Mouse (Mus musculus): ENCODE results near the gene Ccar1.

- no peak for TF ChIP-seq CTCF (IDR thresholded peaks at IDR 0.05; ENCODE audit: extremely low read depth, insufficient read length, insufficient replicate concordance, low read depth, low read length)
- no peak for TF ChIP-seq POLR2A (IDR thresholded peaks at IDR 0.05; ENCODE audit: low read depth, low read length)
These were observed 40.7 kb upstream of the Ccar1 start for GRCm38 (mm10) chr10:62832783-62833182.

Measured in small intestine, adult 2 months (tissue).